Mouse (Mus musculus): ENCODE measurements around the gene Map3k20. TPM values are rescaled to one million over a fixed set of nuclear protein-coding genes. Genes with fewer than 3 reads are reported as not detected.

The Map3k20 gene
- total and polyA plus RNA-seq, 2 experiments from 2014 or later = 3.5 to 6.0 TPM

GRCm38 (mm10) chr2:72383321-72383720 is 97.9 kb downstream of the Map3k20 start:
- DNase-seq (ENCODE audit: low spot score) = no peak
- 72% methylated on average over 11 of the region's 11 CpGs for WGBS
- Histone ChIP-seq H3K27me3 (ENCODE audit: insufficient read depth, low read length) (no peaks in the 10 kb centered on the region), H3K4me1 (ENCODE audit: insufficient read depth, low read length) (no peaks in the 10 kb centered on the region), H3K27ac (no peak overlapping the region), H3K4me3 (ENCODE audit: low read length) (no peak overlapping the region), H3K9ac (replicated peaks; ENCODE audit: low read length) (no peak overlapping the region), H3K36me3 (ENCODE audit: insufficient read depth, low read length) (no peaks in the 10 kb centered on the region), H3K9me3 (ENCODE audit: low read length) (no peaks in the 10 kb centered on the region), H3K4me2 (ENCODE audit: low read depth, low read length) (no peak overlapping the region)
- ATAC-seq = no peak
- no peak for TF ChIP-seq CTCF (IDR thresholded peaks at IDR 0.05; ENCODE audit: low read depth)

DNA sequence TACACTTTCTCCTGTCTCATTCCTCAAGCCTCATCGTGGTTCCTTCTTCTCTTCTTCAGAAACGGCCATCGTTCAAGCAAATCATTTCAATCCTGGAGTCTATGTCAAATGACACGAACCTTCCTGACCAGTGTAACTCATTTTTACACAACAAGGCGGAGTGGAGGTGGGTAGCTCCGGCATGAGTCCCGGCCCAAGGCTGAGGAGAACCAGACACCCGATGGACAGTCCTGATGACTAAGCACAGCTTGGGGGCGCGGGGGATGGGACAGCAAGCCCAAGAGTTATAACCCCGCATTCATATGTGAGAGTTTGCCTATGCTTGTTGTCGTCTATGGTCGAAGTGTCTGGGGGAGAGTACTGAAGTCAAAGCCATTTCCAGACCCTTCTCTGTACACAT is 104.0 kb downstream of the Map3k20 start:
- no peak overlapping the region for H3K4me2 ChIP-seq (ENCODE audit: low read depth, low read length)
- DNase-seq (ENCODE audit: low spot score) = no peak
- H3K27ac ChIP-seq = no peak overlapping the region
- ATAC-seq = no peak
- H3K4me1 ChIP-seq (ENCODE audit: insufficient read depth, low read length) = no peaks in the 10 kb centered on the region
- WGBS = 92% methylated on average over 13 of the region's 13 CpGs
- H3K27me3 ChIP-seq (ENCODE audit: insufficient read depth, low read length) = no peaks in the 10 kb centered on the region; the same call in 1 of the 2 replicates
- no peaks in the 10 kb centered on the region for H3K36me3 ChIP-seq (ENCODE audit: insufficient read depth, low read length)
- H3K9ac ChIP-seq (replicated peaks; ENCODE audit: low read length) = no peak overlapping the region
- no peak overlapping the region for H3K4me3 ChIP-seq (ENCODE audit: low read length)
- no peak for TF ChIP-seq CTCF (IDR thresholded peaks at IDR 0.05; ENCODE audit: low read depth)
- H3K9me3 ChIP-seq (ENCODE audit: low read length) = no peaks in the 10 kb centered on the region

- no peak overlapping the region for H3K4me2 ChIP-seq (ENCODE audit: low read depth, low read length)
- H3K27ac ChIP-seq = no peak overlapping the region
- no peak overlapping the region for H3K4me3 ChIP-seq (ENCODE audit: low read length)
- ATAC-seq (0 out of 2 replicates have a peak, but pooled peaks have one; percentile 49), DNase-seq (ENCODE audit: low spot score) (peak; percentile 85)
- H3K9me3 ChIP-seq (ENCODE audit: low read length) = no peaks in the 10 kb centered on the region
- no peaks in the 10 kb centered on the region for H3K36me3 ChIP-seq (ENCODE audit: insufficient read depth, low read length)
- TF ChIP-seq CTCF (IDR thresholded peaks at IDR 0.05; ENCODE audit: low read depth) = peak; percentile 98
- H3K27me3 ChIP-seq (ENCODE audit: insufficient read depth, low read length) = no peaks in the 10 kb centered on the region; the same call in 1 of the 2 replicates
- WGBS = 30% methylated on average over 9 of the region's 9 CpGs
- no peaks in the 10 kb centered on the region for H3K4me1 ChIP-seq (ENCODE audit: insufficient read depth, low read length)
- no peak overlapping the region for H3K9ac ChIP-seq (replicated peaks; ENCODE audit: low read length)
Observed at GRCm38 (mm10) chr2:72389942-72390341, 104.5 kb downstream of the Map3k20 start.

GRCm38 (mm10) chr2:72390474-72390873 is 105.0 kb downstream of the Map3k20 start:
- H3K4me1 ChIP-seq (ENCODE audit: insufficient read depth, low read length) = no peaks in the 10 kb centered on the region
- H3K4me3 ChIP-seq (ENCODE audit: low read length) = no peak overlapping the region
- no peaks in the 10 kb centered on the region for H3K9me3 ChIP-seq (ENCODE audit: low read length)
- no peaks in the 10 kb centered on the region for H3K36me3 ChIP-seq (ENCODE audit: insufficient read depth, low read length)
- no peaks in the 10 kb centered on the region; the same call in 1 of the 2 replicates for H3K27me3 ChIP-seq (ENCODE audit: insufficient read depth, low read length)
- no peak overlapping the region for H3K9ac ChIP-seq (replicated peaks; ENCODE audit: low read length)
- no peak for DNase-seq (ENCODE audit: low spot score)
- whole genome bisulfite sequencing = 82% methylated on average over 6 of the region's 6 CpGs
- no peak for TF ChIP-seq CTCF (IDR thresholded peaks at IDR 0.05; ENCODE audit: low read depth)
- no peak for ATAC-seq
- no peak overlapping the region for H3K27ac ChIP-seq
- H3K4me2 ChIP-seq (ENCODE audit: low read depth, low read length) = no peak overlapping the region

DNA sequence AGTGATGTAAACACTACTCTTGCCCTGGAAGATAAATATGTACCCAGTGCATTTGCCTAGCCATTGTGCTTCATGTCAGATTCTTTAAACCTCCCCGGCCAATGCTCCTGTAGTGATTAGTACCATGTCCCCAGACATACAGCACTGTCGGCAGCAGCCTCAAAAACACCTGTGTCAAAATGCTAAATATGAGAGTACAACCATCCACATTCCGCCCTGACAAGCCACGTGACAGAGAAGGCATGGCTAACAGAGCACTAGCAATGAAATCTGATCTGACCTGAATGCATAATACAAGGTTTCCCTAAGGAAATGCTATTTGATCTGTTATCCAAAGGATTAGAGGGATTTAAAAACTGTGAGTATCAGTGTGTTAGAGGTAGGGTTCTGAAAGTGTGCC is 105.6 kb downstream of the Map3k20 start:
- ATAC-seq (no peak), DNase-seq (ENCODE audit: low spot score) (no peak)
- 58% methylated on average over 4 of the region's 4 CpGs for WGBS

GRCm38 (mm10) chr2:72391721-72392120 is 106.3 kb downstream of the Map3k20 start:
- H3K4me1 ChIP-seq (ENCODE audit: insufficient read depth, low read length) = no peaks in the 10 kb centered on the region
- H3K9me3 ChIP-seq (ENCODE audit: low read length) = no peaks in the 10 kb centered on the region
- no peak for DNase-seq (ENCODE audit: low spot score)
- H3K36me3 ChIP-seq (ENCODE audit: insufficient read depth, low read length) = no peaks in the 10 kb centered on the region
- TF ChIP-seq CTCF (IDR thresholded peaks at IDR 0.05; ENCODE audit: low read depth) = no peak
- H3K27me3 ChIP-seq (ENCODE audit: insufficient read depth, low read length) = no peaks in the 10 kb centered on the region; the same call in 1 of the 2 replicates
- H3K9ac ChIP-seq (replicated peaks; ENCODE audit: low read length) = no peak overlapping the region
- WGBS = 90% methylated on average over 2 of the region's 2 CpGs
- ATAC-seq = no peak
- no peak overlapping the region for H3K4me3 ChIP-seq (ENCODE audit: low read length)
- H3K27ac ChIP-seq = no peak overlapping the region
- H3K4me2 ChIP-seq (ENCODE audit: low read depth, low read length) = no peak overlapping the region

More for the DNA sequence above, 105.6 kb downstream of the Map3k20 start:
- no peaks in the 10 kb centered on the region for H3K9me3 ChIP-seq (ENCODE audit: low read length)
- TF ChIP-seq CTCF (IDR thresholded peaks at IDR 0.05; ENCODE audit: low read depth) = no peak
- no peak overlapping the region for H3K27ac ChIP-seq
- H3K4me1 ChIP-seq (ENCODE audit: insufficient read depth, low read length) = no peaks in the 10 kb centered on the region
- no peak overlapping the region for H3K9ac ChIP-seq (replicated peaks; ENCODE audit: low read length)
- H3K36me3 ChIP-seq (ENCODE audit: insufficient read depth, low read length) = no peaks in the 10 kb centered on the region
- no peaks in the 10 kb centered on the region; the same call in 1 of the 2 replicates for H3K27me3 ChIP-seq (ENCODE audit: insufficient read depth, low read length)
- H3K4me2 ChIP-seq (ENCODE audit: low read depth, low read length) = no peak overlapping the region
- no peak overlapping the region for H3K4me3 ChIP-seq (ENCODE audit: low read length)

DNA sequence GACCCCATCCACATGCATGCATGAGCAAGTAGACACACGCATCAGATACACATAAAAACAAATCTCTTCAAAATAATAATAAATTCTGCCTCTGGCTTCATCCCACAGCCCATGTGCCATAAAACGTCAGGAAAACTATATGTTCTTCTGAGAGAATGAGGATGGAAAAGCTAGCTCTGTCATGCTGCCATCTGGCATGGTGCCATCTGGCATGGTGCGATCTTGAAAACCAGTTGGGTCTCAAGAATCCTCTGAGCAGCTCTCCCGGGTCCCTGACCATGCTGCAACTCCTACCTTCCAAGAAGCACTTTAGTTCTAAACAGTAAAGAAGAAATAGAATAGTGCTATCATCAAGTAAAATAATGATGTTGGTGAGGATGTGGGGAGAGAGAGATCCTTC is 106.9 kb downstream of the Map3k20 start:
- DNase-seq (ENCODE audit: low spot score) (peak; percentile 49), ATAC-seq (no peak)
- no peak overlapping the region for H3K27ac ChIP-seq
- H3K36me3 ChIP-seq (ENCODE audit: insufficient read depth, low read length) = no peaks in the 10 kb centered on the region
- no peaks in the 10 kb centered on the region; the same call in 1 of the 2 replicates for H3K27me3 ChIP-seq (ENCODE audit: insufficient read depth, low read length)
- H3K4me2 ChIP-seq (ENCODE audit: low read depth, low read length) = no peak overlapping the region
- no peak overlapping the region for H3K4me3 ChIP-seq (ENCODE audit: low read length)
- no peak for TF ChIP-seq CTCF (IDR thresholded peaks at IDR 0.05; ENCODE audit: low read depth)
- H3K9ac ChIP-seq (replicated peaks; ENCODE audit: low read length) = no peak overlapping the region
- no peaks in the 10 kb centered on the region for H3K4me1 ChIP-seq (ENCODE audit: insufficient read depth, low read length)
- H3K9me3 ChIP-seq (ENCODE audit: low read length) = no peaks in the 10 kb centered on the region
- 35% methylated on average over 4 of the region's 4 CpGs for WGBS
